Mouse (Mus musculus): ENCODE data around the gene Gm26558. TPM values are rescaled to one million over a fixed set of nuclear protein-coding genes. Genes with fewer than 3 reads are reported as not detected.

Gm26558 gene
- polyA plus RNA-seq (2016; fragmentation: Nextera tagmentation; extraction: Ambion mirVana): 2.7 and 3.2 TPM in 2 replicates

GRCm38 (mm10) chr2:70661715-70662495, at the start of gene Gm26558:
Gene Gm26558 (minus strand): TSS chr2:70662108.
- H3K27me3 ChIP-seq (ENCODE audit: insufficient read depth, poor library complexity, severe bottlenecking): no peaks in the 10 kb centered on the region
- under 1% methylated on average over 54 of the region's 54 CpGs for WGBS
- peaks cover 23% of the 10 kb centered on the region for H3K36me3 ChIP-seq
- no peak for DNase-seq (ENCODE audit: low spot score)
- peaks cover 21% of the 10 kb centered on the region for H3K4me1 ChIP-seq (replicated peaks)
- H3K9me3 ChIP-seq: no peaks in the 10 kb centered on the region
- H3K4me3 ChIP-seq: peak within 1 kb of the TSS; percentile 95
- H3K27ac ChIP-seq: peak within 1 kb of the TSS; percentile 94

- Histone ChIP-seq H3K27me3 (ENCODE audit: insufficient read depth, poor library complexity, severe bottlenecking) (no peaks in the 10 kb centered on the region), H3K4me3 (no peak overlapping the region), H3K9me3 (no peaks in the 10 kb centered on the region), H3K4me1 (replicated peaks) (no peaks in the 10 kb centered on the region), H3K27ac (no peak overlapping the region), H3K36me3 (peaks cover 68% of the 10 kb centered on the region)
- WGBS: 95% methylated on average over 4 of the region's 4 CpGs
- DNase-seq (ENCODE audit: low spot score): no peak
These were observed 49.0 kb upstream of the Gm26558 start for GRCm38 (mm10) chr2:70710878-70711277.

GRCm38 (mm10) chr2:70710236-70710635, 48.3 kb upstream of the Gm26558 start:
- Histone ChIP-seq H3K36me3 (peaks cover 61% of the 10 kb centered on the region), H3K4me1 (replicated peaks) (peaks cover 3% of the 10 kb centered on the region)
- 94% methylated on average over 7 of the region's 7 CpGs for whole genome bisulfite sequencing

GRCm38 (mm10) chr2:70708986-70709730, 47.2 kb upstream of the Gm26558 start:
- Histone ChIP-seq H3K4me1 (replicated peaks) (peaks cover 14% of the 10 kb centered on the region), H3K27ac (no peak overlapping the region), H3K27me3 (ENCODE audit: insufficient read depth, poor library complexity, severe bottlenecking) (no peaks in the 10 kb centered on the region), H3K9me3 (no peaks in the 10 kb centered on the region), H3K36me3 (peaks cover 51% of the 10 kb centered on the region), H3K4me3 (no peak overlapping the region)
- DNase-seq (ENCODE audit: low spot score): no peak
- 74% methylated on average over 13 of the region's 13 CpGs for WGBS

More at GRCm38 (mm10) chr2:70710236-70710635, 48.3 kb upstream of the Gm26558 start:
- H3K27me3 ChIP-seq (ENCODE audit: insufficient read depth, poor library complexity, severe bottlenecking): no peaks in the 10 kb centered on the region
- H3K9me3 ChIP-seq: no peaks in the 10 kb centered on the region
- no peak overlapping the region for H3K27ac ChIP-seq
- H3K4me3 ChIP-seq: no peak overlapping the region
- DNase-seq (ENCODE audit: low spot score): no peak

- 0 out of 2 replicates have a peak, but pooled peaks cover 4% of the 10 kb centered on the region for H3K9me3 ChIP-seq
- H3K4me3 ChIP-seq: no peak overlapping the region
- no peak overlapping the region for H3K27ac ChIP-seq
- WGBS: 40% methylated on average over 5 of the region's 5 CpGs
- H3K36me3 ChIP-seq: no peaks in the 10 kb centered on the region
- DNase-seq (ENCODE audit: low spot score): no peak
- H3K4me1 ChIP-seq (replicated peaks): peaks cover 21% of the 10 kb centered on the region
- no peaks in the 10 kb centered on the region for H3K27me3 ChIP-seq (ENCODE audit: insufficient read depth, poor library complexity, severe bottlenecking)
These were observed 40.5 kb upstream of the Gm26558 start for GRCm38 (mm10) chr2:70702403-70702802.

GRCm38 (mm10) chr2:70701571-70701970, 39.7 kb upstream of the Gm26558 start:
- no peak overlapping the region for H3K4me3 ChIP-seq
- peaks cover 21% of the 10 kb centered on the region for H3K4me1 ChIP-seq (replicated peaks)
- WGBS: 71% methylated on average over 9 of the region's 9 CpGs
- H3K36me3 ChIP-seq: no peaks in the 10 kb centered on the region
- no peak for DNase-seq (ENCODE audit: low spot score)
- H3K27me3 ChIP-seq (ENCODE audit: insufficient read depth, poor library complexity, severe bottlenecking): no peaks in the 10 kb centered on the region
- 0 out of 2 replicates have a peak, but pooled peaks cover 4% of the 10 kb centered on the region for H3K9me3 ChIP-seq
- H3K27ac ChIP-seq: no peak overlapping the region

GRCm38 (mm10) chr2:70700851-70701250, 38.9 kb upstream of the Gm26558 start:
- WGBS: 90% methylated on average over 3 of the region's 3 CpGs

DNA sequence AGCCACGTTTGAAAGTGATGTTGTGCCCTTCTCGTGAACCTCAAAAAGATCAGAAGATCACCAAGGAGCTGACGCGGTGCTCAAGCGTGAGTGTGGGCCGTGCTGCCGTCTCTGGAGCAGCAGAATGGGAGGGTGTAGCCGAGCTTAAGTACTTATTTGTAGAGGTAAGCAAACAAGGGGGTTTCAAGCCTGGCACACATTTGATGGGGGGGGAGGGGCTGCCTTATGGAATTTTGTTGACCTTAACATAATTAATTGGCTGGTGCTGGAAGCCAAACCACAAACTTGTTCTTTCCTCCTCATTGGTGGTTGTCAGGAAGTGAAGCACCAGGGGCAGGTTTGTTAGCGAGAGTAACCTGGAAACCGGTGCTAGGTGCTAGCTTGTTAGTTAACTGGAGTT, 33.8 kb upstream of the Gm26558 start:
- Histone ChIP-seq H3K27ac (no peak overlapping the region), H3K9me3 (0 out of 2 replicates have a peak, but pooled peaks cover 4% of the 10 kb centered on the region), H3K4me3 (no peak overlapping the region), H3K27me3 (ENCODE audit: insufficient read depth, poor library complexity, severe bottlenecking) (no peaks in the 10 kb centered on the region), H3K4me1 (replicated peaks) (no peaks in the 10 kb centered on the region), H3K36me3 (peaks cover 36% of the 10 kb centered on the region)
- DNase-seq (ENCODE audit: low spot score): no peak
- WGBS: 90% methylated on average over 10 of the region's 10 CpGs

More at GRCm38 (mm10) chr2:70700851-70701250, 38.9 kb upstream of the Gm26558 start:
- Histone ChIP-seq H3K9me3 (0 out of 2 replicates have a peak, but pooled peaks cover 4% of the 10 kb centered on the region), H3K36me3 (peaks cover 6% of the 10 kb centered on the region; the same call in 1 of the 2 replicates), H3K27ac (no peak overlapping the region), H3K27me3 (ENCODE audit: insufficient read depth, poor library complexity, severe bottlenecking) (no peaks in the 10 kb centered on the region), H3K4me3 (no peak overlapping the region), H3K4me1 (replicated peaks) (peaks cover 21% of the 10 kb centered on the region)
- DNase-seq (ENCODE audit: low spot score): no peak

- no peaks in the 10 kb centered on the region for H3K4me1 ChIP-seq (replicated peaks)
- 83% methylated on average over 11 of the region's 11 CpGs for WGBS
- no peak overlapping the region for H3K4me3 ChIP-seq
- H3K36me3 ChIP-seq: peaks cover 83% of the 10 kb centered on the region
- H3K9me3 ChIP-seq: no peaks in the 10 kb centered on the region
- DNase-seq (ENCODE audit: low spot score): no peak
- H3K27ac ChIP-seq: no peak overlapping the region
- H3K27me3 ChIP-seq (ENCODE audit: insufficient read depth, poor library complexity, severe bottlenecking): no peaks in the 10 kb centered on the region
These were observed 28.3 kb upstream of the Gm26558 start for GRCm38 (mm10) chr2:70690195-70690594.

DNA sequence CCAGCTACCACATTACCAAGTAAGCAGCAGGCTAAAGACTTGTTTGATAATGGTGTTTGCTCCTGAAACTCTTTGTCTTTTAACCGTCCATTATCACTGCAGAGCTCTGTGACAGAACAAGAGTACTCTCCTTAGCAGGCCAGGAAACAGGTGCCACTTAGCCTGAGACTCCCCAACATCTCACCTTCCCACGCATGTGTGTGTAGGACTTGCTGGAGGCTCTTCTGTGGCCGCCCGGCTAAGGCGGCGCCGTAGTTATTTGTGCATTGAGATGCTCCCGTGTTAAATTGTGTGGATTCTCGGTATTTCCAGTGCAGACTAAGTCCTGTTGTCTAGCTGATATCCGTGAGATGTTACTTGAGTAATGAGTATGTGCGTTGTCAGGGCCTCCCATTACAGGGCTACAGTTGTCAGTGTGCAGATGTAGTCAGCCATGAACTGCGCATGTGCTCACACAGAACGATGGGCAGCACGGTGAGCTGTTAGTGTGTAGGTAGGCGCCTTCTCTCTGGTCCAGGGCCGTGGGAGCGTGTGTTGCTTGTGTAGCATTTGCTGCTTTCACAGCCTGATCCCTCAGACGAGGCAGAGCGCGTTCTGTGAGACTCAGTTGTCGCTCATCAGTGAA, 26.7 kb upstream of the Gm26558 start:
- Histone ChIP-seq H3K4me3 (no peak overlapping the region), H3K4me1 (replicated peaks) (no peaks in the 10 kb centered on the region), H3K27me3 (ENCODE audit: insufficient read depth, poor library complexity, severe bottlenecking) (no peaks in the 10 kb centered on the region), H3K36me3 (peaks cover 99% of the 10 kb centered on the region), H3K9me3 (no peaks in the 10 kb centered on the region), H3K27ac (no peak overlapping the region)
- DNase-seq (ENCODE audit: low spot score): no peak
- WGBS: 94% methylated on average over 21 of the region's 21 CpGs

GRCm38 (mm10) chr2:70682324-70682723, 20.4 kb upstream of the Gm26558 start:
- Histone ChIP-seq H3K4me1 (replicated peaks) (no peaks in the 10 kb centered on the region), H3K9me3 (no peaks in the 10 kb centered on the region), H3K27ac (no peak overlapping the region), H3K36me3 (peaks cover 100% of the 10 kb centered on the region), H3K4me3 (no peak overlapping the region), H3K27me3 (ENCODE audit: insufficient read depth, poor library complexity, severe bottlenecking) (no peaks in the 10 kb centered on the region)
- DNase-seq (ENCODE audit: low spot score): no peak
- WGBS: 93% methylated on average over 2 of the region's 2 CpGs

DNA sequence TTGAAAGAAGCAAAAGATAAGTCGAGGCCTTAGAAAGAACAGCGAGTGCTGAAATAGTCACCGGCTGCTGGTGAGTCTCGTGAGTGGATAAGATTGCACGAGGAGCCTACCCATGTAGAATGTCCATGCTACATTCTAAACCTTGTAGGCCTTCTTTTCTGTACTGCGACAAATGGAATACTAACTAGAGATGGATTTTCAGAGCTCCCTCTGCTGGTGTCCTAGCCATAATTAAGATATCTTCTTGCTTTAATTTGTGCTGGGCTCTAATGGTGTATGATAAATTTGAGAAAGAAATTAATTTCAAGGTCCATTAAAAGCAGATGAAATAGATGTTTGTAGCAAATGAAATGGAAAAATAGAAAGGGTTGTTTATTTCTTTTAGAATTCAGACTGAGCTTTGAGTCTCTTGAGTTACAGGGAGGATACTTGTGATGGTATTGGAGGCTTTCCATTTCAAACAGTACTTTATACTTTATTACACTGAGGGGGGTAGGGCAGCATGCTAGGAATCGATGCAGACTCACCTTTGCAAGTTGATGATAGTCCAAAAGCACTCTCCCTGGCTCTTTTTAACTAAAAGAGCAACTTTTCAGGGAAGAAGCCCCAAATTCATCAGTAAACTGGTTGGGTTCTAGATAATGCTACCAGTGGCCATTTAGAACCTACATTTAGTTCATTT, 11.7 kb upstream of the Gm26558 start:
- H3K27ac ChIP-seq: no peak overlapping the region
- no peaks in the 10 kb centered on the region for H3K27me3 ChIP-seq (ENCODE audit: insufficient read depth, poor library complexity, severe bottlenecking)
- WGBS: 89% methylated on average over 7 of the region's 7 CpGs
- H3K4me1 ChIP-seq (replicated peaks): peaks cover 2% of the 10 kb centered on the region; the same call in 1 of the 2 replicates
- no peaks in the 10 kb centered on the region for H3K9me3 ChIP-seq
- H3K36me3 ChIP-seq: peaks cover 13% of the 10 kb centered on the region
- no peak overlapping the region for H3K4me3 ChIP-seq
- no peak for DNase-seq (ENCODE audit: low spot score)
